Mouse (Mus musculus): ENCODE results near the gene Ppif. TPM values are rescaled to one million over a fixed set of nuclear protein-coding genes. Genes with fewer than 3 reads are reported as not detected.

Ppif gene
- total RNA-seq (2023), result 10 to 100 TPM; 12.2 to 12.9 TPM

DNA sequence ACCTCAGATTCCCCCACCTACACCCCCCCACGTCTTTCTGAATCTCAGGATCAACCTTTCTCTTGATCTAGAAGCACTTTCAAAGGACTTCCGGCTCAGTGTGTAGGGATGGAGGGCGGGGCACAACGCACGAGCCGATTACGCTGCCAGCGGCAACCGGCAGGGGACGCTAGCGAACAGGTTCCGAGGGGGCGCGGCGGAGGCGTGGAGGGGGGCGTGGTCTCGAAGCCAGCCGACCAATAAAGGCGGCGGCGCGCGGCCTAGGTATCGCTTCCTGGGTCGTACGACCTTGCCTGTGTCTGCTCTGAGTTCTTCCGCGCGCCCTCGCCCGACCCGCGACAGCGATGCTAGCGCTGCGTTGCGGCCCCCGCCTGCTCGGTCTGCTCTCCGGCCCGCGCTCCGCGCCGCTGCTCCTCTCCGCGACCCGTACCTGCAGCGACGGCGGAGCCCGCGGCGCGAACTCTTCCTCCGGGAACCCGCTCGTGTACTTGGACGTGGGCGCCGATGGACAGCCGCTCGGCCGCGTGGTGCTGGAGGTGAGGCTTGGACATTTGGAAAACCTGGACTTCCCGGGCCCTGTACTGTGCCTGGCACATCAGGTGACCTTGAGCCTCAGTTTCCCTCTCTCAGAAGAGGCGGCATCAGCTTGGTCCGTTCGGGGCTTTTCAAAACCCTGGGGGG lies at the start of gene Ppif:
Gene Ppif, plus strand, starts transcription at position 267 of the 681 bp plus-strand sequence.

Other genes with a start within 250 kb of the Ppif start
- gene Zmiz1, start 235.0 kb upstream of the Ppif start, total RNA-seq (2023), result 10 to 100 TPM; 61.5 to 67.1 TPM
- gene Zcchc24, start 74.9 kb downstream of the Ppif start, total RNA-seq (2023), result 10 to 100 TPM; 13.1 to 15.4 TPM
- gene Anxa11, start 148.0 kb downstream of the Ppif start, total RNA-seq (2023), result 100 to 1,000 TPM; 347 to 380 TPM
- gene Plac9a, start 208.9 kb downstream of the Ppif start, total RNA-seq (2023), result not detected
- gene Tmem254a, start 233.5 kb downstream of the Ppif start, total RNA-seq (2023), result 1 to 10 TPM; 1.4 to 2.5 TPM
- not detected for gene Cphx1, start 244.2 kb downstream of the Ppif start, total RNA-seq (2023)

All from neutrophil, adult 83 days (primary cell).